In genomic region chrX:166718075-166718474, GRCm38 (mm10) we compare ENCODE assay signal across 14 mouse cellular contexts.
"Had no signal": no experiment of that assay in that cellular context is flagged by ENCODE, and none has a peak within 500 bp of the region (broad histone marks: within the 10 kb centered on the region; RNA-seq: fewer than 3 reads in every experiment).

No protein-coding gene starts in this region.

- H3K36me3 ChIP-seq: limb, embryonic 10.5 days; liver, embryonic 13.5 days; midbrain, embryonic 15.5 days; neural tube, embryonic 13.5 days; stomach, embryonic 15.5 days had no signal

- H3K27me3 ChIP-seq: liver, embryonic 13.5 days; stomach, embryonic 15.5 days had no signal

- DNase-seq: kidney, adult 11 months; kidney, postnatal 10 days; kidney, postnatal 4 days; liver, embryonic 13.5 days; liver, postnatal 0 days; lung, postnatal 36 days; right cerebral cortex, adult 18-20 months; right cerebral cortex, postnatal 4 days; thymus, adult 2 months; thymus, postnatal 25 days had no signal

- H3K4me3 ChIP-seq: limb, embryonic 10.5 days; liver, embryonic 13.5 days; midbrain, embryonic 15.5 days; neural tube, embryonic 13.5 days; stomach, embryonic 15.5 days had no signal

- H3K4me1 ChIP-seq: limb, embryonic 10.5 days; liver, embryonic 13.5 days; midbrain, embryonic 15.5 days; neural tube, embryonic 13.5 days; stomach, embryonic 15.5 days had no signal

- ATAC-seq: liver, postnatal 0 days; midbrain, embryonic 15.5 days had no signal

- H3K27ac ChIP-seq: limb, embryonic 10.5 days; liver, embryonic 13.5 days; midbrain, embryonic 15.5 days; neural tube, embryonic 13.5 days; stomach, embryonic 15.5 days had no signal
